Mouse (Mus musculus) embryonic facial prominence, embryonic 12.5 days (tissue): ENCODE measurements around the gene Rab40b. TPM values are rescaled to one million over a fixed set of nuclear protein-coding genes. Genes with fewer than 3 reads are reported as not detected.

Experiments used
- ATAC-seq: fragments of 200-750 bp; cut with Nextera tagmentation; 2 replicates; pipeline ENCODE4 v1.8.0; 2017; ENCODE audit not compliant: insufficient number of reproducible peaks, insufficient read depth, low FRiP score, low TSS enrichment
- H3K27ac ChIP-seq: fragments of 300-500 bp; sonication (generic); 2 replicates; pipeline ENCODE4 v1.5.1; 2016; ENCODE audit warnings: mild to moderate bottlenecking
- H3K27me3 ChIP-seq: fragments of 300-500 bp; sonication (generic); 2 replicates; pipeline ENCODE4 v1.6.1; 2016; ENCODE audit warnings: mild to moderate bottlenecking, moderate library complexity
- H3K36me3 ChIP-seq: fragments of 300-500 bp; sonication (generic); 2 replicates; pipeline ENCODE4 v1.6.1; 2016; ENCODE audit warnings: mild to moderate bottlenecking
- H3K4me1 ChIP-seq: fragments of 300-500 bp; sonication (generic); 2 replicates; pipeline ENCODE4 v1.6.1; 2016
- H3K4me2 ChIP-seq: fragments of 300-500 bp; sonication (generic); replicated peaks from 2 replicates; pipeline ENCODE4 v1.6.1; 2016; ENCODE audit warnings: mild to moderate bottlenecking, moderate library complexity
- H3K4me3 ChIP-seq: fragments of 300-500 bp; sonication (generic); 2 replicates; pipeline ENCODE4 v1.5.1; 2016; ENCODE audit warnings: mild to moderate bottlenecking
- H3K9ac ChIP-seq: fragments of 300-500 bp; sonication (generic); 2 replicates; pipeline ENCODE4 v1.6.1; 2016; ENCODE audit warnings: mild to moderate bottlenecking, moderate library complexity
- H3K9me3 ChIP-seq: fragments of 300-500 bp; sonication (generic); 2 replicates; pipeline ENCODE4 v1.6.1; 2016; ENCODE audit warnings: mild to moderate bottlenecking, moderate library complexity
- WGBS: fragments of 180-500 bp; shearing (Covaris S2); methylation state at CpG from one replicate; pipeline ENCODE4 v1.1.7; 2016; 5-methylcytosine and 5-hydroxymethylcytosine counted together
- polyA plus RNA-seq: library from polyadenylated mRNA; unstranded; fragments of >200 nt; fragmentation: Nextera tagmentation; extraction: Ambion mirVana; gene quantifications from 2 replicates; pipeline ENCODE4 v1.2.1, GENCODE M21; 2016

The Rab40b gene
- 7.5 and 8.9 TPM in 2 replicates for polyA plus RNA-seq

DNA sequence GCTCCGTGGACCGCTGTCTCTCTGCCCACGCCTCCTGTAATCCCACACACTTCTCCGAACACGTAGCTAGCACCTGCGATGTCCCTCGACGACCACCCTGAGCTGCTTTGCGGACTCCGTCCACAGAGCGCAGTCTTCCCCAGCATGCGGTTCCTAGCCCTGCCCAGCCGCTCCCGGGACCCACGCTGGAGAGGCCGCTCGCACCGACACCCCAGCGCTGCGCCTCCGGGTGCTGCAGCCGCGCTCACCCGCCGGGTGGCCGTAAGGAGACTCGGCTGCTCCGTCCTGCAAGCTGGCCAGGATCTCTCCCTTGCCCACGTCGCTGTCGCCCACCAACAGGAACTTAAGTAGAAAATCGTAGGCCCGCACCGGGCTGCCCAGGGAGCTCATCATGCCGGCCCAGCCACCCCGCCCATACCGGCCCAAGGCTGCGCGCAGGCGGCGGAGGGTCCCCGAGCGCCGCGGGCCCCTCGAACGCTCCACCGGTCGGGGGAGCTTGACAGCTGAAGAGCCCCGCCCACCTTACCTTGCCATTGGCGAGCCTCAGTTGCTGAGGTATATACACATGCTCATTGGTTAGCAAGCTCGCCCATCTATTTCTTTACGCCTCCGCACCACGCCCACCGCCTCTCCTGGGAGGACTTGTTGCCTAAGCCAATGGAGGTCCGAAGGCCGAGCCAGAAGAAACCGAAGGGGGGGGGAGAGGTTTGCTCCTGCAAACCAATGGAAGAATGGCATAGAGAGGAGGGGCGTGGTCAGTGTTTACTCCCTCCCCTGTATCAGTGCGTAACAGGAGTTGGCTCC is at the start of gene Rab40b:
TSS of gene Rab40b (minus strand) at position 502 of the 804 bp plus-strand sequence.
- ATAC-seq = peak; percentile 100
- H3K4me2 ChIP-seq = peak within 1 kb of the TSS; percentile 87
- peaks cover 13% of the 10 kb centered on the region for H3K4me1 ChIP-seq
- peak within 1 kb of the TSS; percentile 46; the same call in 1 of the 2 replicates for H3K27ac ChIP-seq
- H3K9me3 ChIP-seq = no peaks in the 10 kb centered on the region
- peak within 1 kb of the TSS; percentile 59 for H3K9ac ChIP-seq
- peak within 1 kb of the TSS; percentile 60 for H3K4me3 ChIP-seq
- peaks cover 4% of the 10 kb centered on the region; the same call in 1 of the 2 replicates for H3K27me3 ChIP-seq
- H3K36me3 ChIP-seq = no peaks in the 10 kb centered on the region
- WGBS = 1% methylated on average over 60 of the region's 61 CpGs

GRCm38 (mm10) chr11:121437236-121437635 is 49.2 kb upstream of the Rab40b start:
- WGBS = 69% methylated on average over 5 of the region's 5 CpGs
- H3K9me3 ChIP-seq = no peaks in the 10 kb centered on the region

DNA sequence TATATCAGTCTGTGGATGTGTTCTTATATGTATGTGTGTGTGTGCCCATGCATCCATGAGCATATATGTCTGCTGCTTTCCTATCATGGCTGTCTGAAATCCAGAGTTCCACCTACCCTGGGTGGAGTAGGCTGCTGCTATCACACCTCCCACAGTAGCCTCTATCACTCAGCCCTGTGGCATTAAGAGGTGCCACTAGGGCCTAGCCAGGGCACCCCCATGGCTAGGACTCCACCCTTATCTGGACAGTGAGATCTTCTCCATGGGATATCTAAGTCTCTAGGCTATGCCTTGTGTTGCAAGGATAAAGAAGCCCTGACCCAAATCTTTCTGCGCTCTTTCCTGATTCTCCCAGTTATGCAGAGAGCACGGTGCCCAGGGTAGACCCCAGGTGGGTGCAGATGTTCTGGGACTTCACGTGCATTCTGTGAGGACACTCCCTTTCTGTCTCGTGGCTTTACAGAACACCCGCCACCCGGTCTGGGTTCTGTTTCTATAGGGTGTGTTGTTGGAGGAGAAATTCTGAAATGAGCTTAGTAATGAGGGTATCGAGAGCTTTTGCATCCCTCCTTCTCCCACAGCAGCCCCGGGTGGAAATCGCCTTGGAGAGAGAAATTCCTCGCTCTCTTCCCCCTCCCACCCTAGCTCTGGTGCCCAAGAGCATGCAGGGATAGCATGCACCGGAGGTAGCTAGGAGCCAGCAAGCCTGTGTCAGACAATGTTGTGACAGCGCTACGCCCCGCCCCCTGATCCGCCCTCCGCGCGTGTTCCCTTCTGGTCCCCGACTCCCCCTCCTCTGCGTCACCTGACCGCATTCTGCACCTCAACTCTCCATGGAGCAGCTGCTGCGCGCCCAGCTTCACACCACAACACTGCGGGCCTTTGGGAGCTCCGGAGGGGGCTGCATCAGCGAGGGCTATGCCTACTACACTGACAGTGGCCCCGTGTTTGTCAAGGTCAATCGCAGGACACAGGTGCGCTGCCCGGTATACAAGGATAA is 46.4 kb upstream of the Rab40b start, which contains the start of gene Fn3k:
TSS of gene Fn3k (plus strand) at position 758 of the 1,000 bp plus-strand sequence.
- Histone ChIP-seq H3K4me1 (peaks cover 11% of the 10 kb centered on the region), H3K27ac (0 out of 2 replicates have a peak within 1 kb of the TSS, but pooled peaks have one; percentile 5), H3K4me2 (peak within 1 kb of the TSS; percentile 79), H3K36me3 (peaks cover 10% of the 10 kb centered on the region), H3K9me3 (no peaks in the 10 kb centered on the region), H3K4me3 (peak within 1 kb of the TSS; percentile 38), H3K27me3 (no peaks in the 10 kb centered on the region), H3K9ac (peak within 1 kb of the TSS; percentile 17; the same call in 1 of the 2 replicates)
- 9% methylated on average over 29 of the region's 30 CpGs for WGBS
- peak; percentile 89 for ATAC-seq

More at GRCm38 (mm10) chr11:121437236-121437635, 49.2 kb upstream of the Rab40b start:
- no peak overlapping the region for H3K9ac ChIP-seq
- 0 out of 2 replicates have a peak, but pooled peaks cover 3% of the 10 kb centered on the region for H3K36me3 ChIP-seq
- H3K4me1 ChIP-seq = peaks cover 11% of the 10 kb centered on the region
- ATAC-seq = no peak
- no peaks in the 10 kb centered on the region for H3K27me3 ChIP-seq
- H3K4me2 ChIP-seq = no peak overlapping the region
- H3K4me3 ChIP-seq = no peak overlapping the region
- H3K27ac ChIP-seq = no peak overlapping the region

DNA sequence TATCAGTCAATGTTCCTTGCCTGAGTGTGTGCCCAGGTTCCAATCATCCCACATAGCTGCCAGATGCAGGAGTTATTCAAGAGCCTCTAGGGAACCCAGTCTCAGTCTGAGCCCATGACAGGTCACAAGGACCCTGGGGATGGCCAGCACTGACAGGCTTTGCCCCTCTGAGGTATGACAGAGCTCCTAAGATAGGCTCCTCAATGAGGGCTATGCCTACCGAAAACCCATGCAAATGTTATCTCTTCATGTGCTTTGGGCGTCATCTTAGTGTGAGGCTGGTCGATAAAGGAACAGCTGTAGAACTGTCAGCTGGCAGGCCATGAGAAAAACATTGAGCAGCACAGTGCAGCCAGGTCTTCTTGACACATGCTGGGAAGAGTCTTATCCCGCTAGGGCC is 45.3 kb upstream of the Rab40b start:
- ATAC-seq = no peak
- H3K4me3 ChIP-seq = no peak overlapping the region
- H3K9me3 ChIP-seq = no peaks in the 10 kb centered on the region
- no peak overlapping the region for H3K4me2 ChIP-seq
- H3K9ac ChIP-seq = no peak overlapping the region
- no peaks in the 10 kb centered on the region for H3K27me3 ChIP-seq
- H3K4me1 ChIP-seq = peaks cover 11% of the 10 kb centered on the region
- 81% methylated on average over 4 of the region's 4 CpGs for WGBS
- no peak overlapping the region for H3K27ac ChIP-seq
- peaks cover 16% of the 10 kb centered on the region for H3K36me3 ChIP-seq

DNA sequence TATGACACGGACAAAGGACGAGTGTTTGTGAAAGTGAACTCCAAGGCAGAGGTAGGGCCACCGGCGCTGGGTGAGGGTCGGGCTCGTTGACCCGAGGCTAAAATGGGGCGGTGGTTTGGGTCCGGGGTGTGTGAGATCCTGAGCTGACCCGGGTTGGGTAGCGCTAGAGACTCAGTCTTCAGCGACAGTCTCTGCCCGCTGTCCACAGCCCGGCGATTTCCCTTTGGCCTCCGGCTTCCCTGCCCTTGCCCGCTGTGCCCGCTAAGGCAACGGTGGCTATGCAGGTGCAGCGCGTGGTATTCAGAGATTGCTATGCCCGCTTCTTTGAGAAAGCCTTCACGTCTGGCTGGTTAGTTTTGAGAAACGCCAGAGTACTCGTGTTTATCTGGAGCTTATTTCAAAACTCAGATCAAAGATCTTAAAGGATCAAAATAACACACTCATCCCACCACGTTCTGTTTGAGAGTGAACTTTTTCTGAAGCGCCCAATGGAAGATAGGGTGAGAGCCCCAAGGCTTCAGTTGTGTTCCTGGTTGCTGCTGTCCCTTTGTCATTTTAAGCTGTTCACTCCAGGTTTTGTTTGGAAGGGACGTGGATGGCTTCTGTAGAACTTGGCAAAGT is 33.6 kb upstream of the Rab40b start:
- H3K4me3 ChIP-seq = peak overlapping the region; percentile 59
- peaks cover 3% of the 10 kb centered on the region; the same call in 1 of the 2 replicates for H3K4me1 ChIP-seq
- ATAC-seq = peak; percentile 58; the same call in 1 of the 2 replicates
- H3K4me2 ChIP-seq = peak overlapping the region; percentile 68
- H3K36me3 ChIP-seq = peaks cover 4% of the 10 kb centered on the region; the same call in 1 of the 2 replicates
- H3K27me3 ChIP-seq = no peaks in the 10 kb centered on the region
- peak overlapping the region; percentile 73 for H3K27ac ChIP-seq
- WGBS = 1% methylated on average over 28 of the region's 28 CpGs
- no peaks in the 10 kb centered on the region for H3K9me3 ChIP-seq
- peak overlapping the region; percentile 57 for H3K9ac ChIP-seq

DNA sequence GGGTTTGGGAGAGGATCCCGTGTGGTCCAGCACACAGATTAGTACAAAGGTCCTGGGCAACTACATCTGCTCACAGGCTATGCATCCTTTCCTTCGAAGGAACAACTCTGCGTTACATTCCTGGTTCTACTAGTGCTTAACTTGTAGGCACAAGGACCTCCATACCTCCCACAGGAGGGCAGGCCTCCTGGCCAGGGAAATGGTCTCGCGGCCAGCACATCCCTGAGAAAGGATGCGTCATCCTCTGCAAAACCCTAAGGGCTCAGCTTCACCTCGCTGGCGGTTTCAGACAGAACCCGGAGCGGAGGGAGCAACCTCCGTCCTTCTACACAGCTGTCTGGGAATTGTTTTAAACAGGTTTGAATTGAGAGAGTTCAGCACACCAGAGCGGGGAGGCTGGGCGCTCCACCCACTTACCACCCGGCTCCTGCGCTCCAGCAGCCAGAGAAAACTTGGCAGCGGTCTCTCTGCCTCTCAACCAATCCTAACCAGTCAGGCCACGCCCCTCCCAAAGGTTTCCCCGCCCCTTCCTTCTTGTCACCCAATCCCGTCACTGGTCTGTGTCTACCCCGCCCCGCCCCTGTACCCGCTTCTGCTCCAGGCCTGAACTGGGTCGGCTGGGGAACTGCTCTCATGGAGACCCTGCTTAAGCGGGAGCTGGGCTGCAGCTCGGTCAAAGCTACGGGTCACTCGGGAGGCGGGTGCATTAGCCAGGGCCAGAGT is 32.9 kb upstream of the Rab40b start, which contains the start of gene Fn3krp:
TSS of gene Fn3krp (plus strand) at position 572 of the 723 bp plus-strand sequence.
- Histone ChIP-seq H3K36me3 (peaks cover 4% of the 10 kb centered on the region; the same call in 1 of the 2 replicates), H3K27ac (peak within 1 kb of the TSS; percentile 73), H3K9ac (peak within 1 kb of the TSS; percentile 60), H3K4me2 (peak within 1 kb of the TSS; percentile 68), H3K27me3 (no peaks in the 10 kb centered on the region), H3K4me1 (peaks cover 3% of the 10 kb centered on the region; the same call in 1 of the 2 replicates), H3K9me3 (no peaks in the 10 kb centered on the region), H3K4me3 (peak within 1 kb of the TSS; percentile 59)
- 1% methylated on average over 28 of the region's 28 CpGs for WGBS
- ATAC-seq = peak; percentile 98

GRCm38 (mm10) chr11:121420379-121420778 is 32.3 kb upstream of the Rab40b start:
- Histone ChIP-seq H3K27ac (peak overlapping the region; percentile 73; the same call in 1 of the 2 replicates), H3K4me1 (peaks cover 3% of the 10 kb centered on the region; the same call in 1 of the 2 replicates), H3K9ac (no peak overlapping the region)

DNA sequence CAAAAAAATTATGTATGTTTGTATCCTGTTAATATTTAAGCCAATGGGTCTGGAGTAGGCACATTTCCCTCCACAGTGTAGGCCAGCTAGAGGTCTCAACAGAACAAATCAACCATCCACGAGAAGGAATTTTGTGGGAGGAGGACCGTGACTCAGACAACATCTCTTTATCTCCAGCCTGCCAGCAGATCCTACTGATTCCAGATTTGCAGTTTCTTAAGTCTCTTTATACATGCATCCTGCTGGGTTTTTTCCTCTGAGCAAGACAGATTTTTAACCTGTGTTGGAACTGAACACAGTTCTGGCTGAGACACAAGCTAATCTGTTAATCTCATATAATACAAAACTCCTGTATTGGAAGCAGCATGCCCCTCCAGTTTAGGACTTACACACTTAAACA is 30.9 kb upstream of the Rab40b start:
- Histone ChIP-seq H3K27ac (no peak overlapping the region), H3K27me3 (no peaks in the 10 kb centered on the region), H3K4me2 (no peak overlapping the region), H3K9me3 (no peaks in the 10 kb centered on the region), H3K36me3 (no peaks in the 10 kb centered on the region), H3K9ac (no peak overlapping the region), H3K4me3 (no peak overlapping the region), H3K4me1 (peaks cover 3% of the 10 kb centered on the region; the same call in 1 of the 2 replicates)
- ATAC-seq = no peak
- 56% methylated on average over 2 of the region's 2 CpGs for WGBS

More at GRCm38 (mm10) chr11:121420379-121420778, 32.3 kb upstream of the Rab40b start:
- H3K36me3 ChIP-seq = no peaks in the 10 kb centered on the region
- peak overlapping the region; percentile 59; the same call in 1 of the 2 replicates for H3K4me3 ChIP-seq
- peak overlapping the region; percentile 68 for H3K4me2 ChIP-seq
- H3K9me3 ChIP-seq = no peaks in the 10 kb centered on the region
- no peak for ATAC-seq
- WGBS = 46% methylated on average over 5 of the region's 5 CpGs
- H3K27me3 ChIP-seq = no peaks in the 10 kb centered on the region

GRCm38 (mm10) chr11:121417971-121418370 is 29.9 kb upstream of the Rab40b start:
- H3K9ac ChIP-seq = no peak overlapping the region
- no peak overlapping the region for H3K4me3 ChIP-seq
- H3K27me3 ChIP-seq = no peaks in the 10 kb centered on the region
- ATAC-seq = no peak
- no peak overlapping the region for H3K27ac ChIP-seq
- H3K4me1 ChIP-seq = peaks cover 3% of the 10 kb centered on the region; the same call in 1 of the 2 replicates
- 88% methylated on average over 5 of the region's 5 CpGs for WGBS
- H3K9me3 ChIP-seq = no peaks in the 10 kb centered on the region
- no peak overlapping the region for H3K4me2 ChIP-seq
- no peaks in the 10 kb centered on the region for H3K36me3 ChIP-seq

DNA sequence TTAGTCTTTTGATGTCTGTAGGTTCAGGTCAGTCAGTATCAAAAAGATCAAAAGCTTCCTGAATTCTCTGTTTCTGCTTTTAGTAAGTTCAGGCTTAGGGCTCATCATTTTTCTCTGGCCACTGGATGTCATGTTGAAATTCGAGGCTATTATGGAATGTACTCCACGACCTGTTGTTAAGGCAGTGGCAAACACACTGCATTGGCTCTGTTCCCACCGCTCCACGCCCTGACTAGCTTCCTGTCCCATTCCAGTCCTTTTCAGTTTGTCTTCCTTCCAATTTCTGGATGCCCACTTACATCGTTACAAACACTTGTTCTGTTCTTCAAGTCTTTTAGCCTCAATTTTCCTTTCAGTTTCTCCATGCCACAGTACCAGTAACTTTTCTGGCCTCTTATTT is 27.3 kb upstream of the Rab40b start:
- Histone ChIP-seq H3K4me1 (no peaks in the 10 kb centered on the region), H3K4me3 (no peak overlapping the region), H3K27ac (no peak overlapping the region), H3K9me3 (no peaks in the 10 kb centered on the region), H3K36me3 (no peaks in the 10 kb centered on the region), H3K4me2 (no peak overlapping the region), H3K27me3 (no peaks in the 10 kb centered on the region), H3K9ac (no peak overlapping the region)
- 70% methylated on average over 5 of the region's 5 CpGs for WGBS
- no peak for ATAC-seq
